ENCODE assay signal across 22 mouse cellular contexts in genomic region chr5:65524831-65525230, GRCm38 (mm10). TPM values are rescaled to one million over a fixed set of nuclear protein-coding genes. Genes with fewer than 3 reads are reported as not detected.
"Had no signal": no experiment of that assay in that cellular context is flagged by ENCODE, and none has a peak within 500 bp of the region (broad histone marks: within the 10 kb centered on the region; RNA-seq: fewer than 3 reads in every experiment).

No protein-coding gene starts in this region.

- DNase-seq: kidney, adult 8-10 months; kidney, postnatal 10 days; kidney, postnatal 4 days; liver; lung, adult 18-20 months; lung, postnatal 10 days; lung, postnatal 36 days; thymus, postnatal 36 days had no signal

- H3K36me3 ChIP-seq: kidney, embryonic 15.5 days; limb, embryonic 10.5 days; limb, embryonic 13.5 days; liver, embryonic 12.5 days; liver, embryonic 15.5 days; lung, embryonic 15.5 days; midbrain, embryonic 10.5 days; midbrain, embryonic 13.5 days had no signal

- H3K27me3 ChIP-seq: kidney, embryonic 15.5 days; limb, embryonic 13.5 days; liver, embryonic 15.5 days; lung, embryonic 15.5 days; megakaryocyte, embryonic 14.5 days; midbrain, embryonic 13.5 days had no signal

- H3K4me3 ChIP-seq: kidney, embryonic 15.5 days; limb, embryonic 10.5 days; limb, embryonic 13.5 days; liver, embryonic 12.5 days; liver, embryonic 15.5 days; lung, embryonic 15.5 days; megakaryocyte, embryonic 14.5 days; midbrain, embryonic 13.5 days had no signal

- H3K27ac ChIP-seq: kidney, embryonic 15.5 days; limb, embryonic 10.5 days; limb, embryonic 13.5 days; liver, embryonic 12.5 days; liver, embryonic 15.5 days; lung, embryonic 15.5 days; midbrain, embryonic 10.5 days; midbrain, embryonic 13.5 days had no signal

- H3K4me2 ChIP-seq: kidney, embryonic 15.5 days; limb, embryonic 13.5 days; liver, embryonic 12.5 days; liver, embryonic 15.5 days; lung, embryonic 15.5 days; midbrain, embryonic 13.5 days had no signal

- H3K9me3 ChIP-seq: kidney, embryonic 15.5 days; limb, embryonic 10.5 days; limb, embryonic 13.5 days; liver, embryonic 12.5 days; liver, embryonic 15.5 days; lung, embryonic 15.5 days; midbrain, embryonic 10.5 days; midbrain, embryonic 13.5 days had no signal

- ATAC-seq: liver, embryonic 12.5 days; midbrain, embryonic 13.5 days had no signal

- H3K4me1 ChIP-seq: kidney, embryonic 15.5 days; lung, embryonic 15.5 days had no signal

- H3K9ac ChIP-seq: kidney, embryonic 15.5 days; limb, embryonic 13.5 days; liver, embryonic 12.5 days; liver, embryonic 15.5 days; lung, embryonic 15.5 days; midbrain, embryonic 13.5 days had no signal

RNA-seq across cellular contexts. Expression of gene Gm43552, which starts 32.2 kb away (rescaled TPM):
- polyA plus RNA-seq: kidney, embryonic 15.5 days; limb, embryonic 10.5 days; limb, embryonic 13.5 days; liver, embryonic 12.5 days; liver, embryonic 15.5 days; lung, embryonic 15.5 days; midbrain, embryonic 10.5 days; midbrain, embryonic 13.5 days; midbrain, postnatal 0 days; neural tube, embryonic 11.5 days; neural tube, embryonic 14.5 days; spleen, adult 2 months; urinary bladder, adult 2 months had no signal
